Comparison of ENCODE assay signal across 8 mouse cellular contexts in genomic region chr19:60789452-60789851, GRCm38 (mm10). TPM values are rescaled to one million over a fixed set of nuclear protein-coding genes. Genes with fewer than 3 reads are reported as not detected.
DNase-seq lines count a peak whose midpoint lies in the region; ATAC-seq and TF ChIP-seq lines count a peak whose summit lies in the region.

No protein-coding gene starts in this region.

- peak overlapping the region; percentile 46 for H3K4me2 ChIP-seq in limb, embryonic 15.5 days

- peak overlapping the region; percentile 100 for H3K9ac ChIP-seq in limb, embryonic 15.5 days

- no peaks in the 10 kb centered on the region for H3K27me3 ChIP-seq in testis, adult 2 months (ENCODE audit: control insufficient read depth, insufficient read depth, low read length)
- H3K27me3 ChIP-seq in limb, embryonic 15.5 days, result no peaks in the 10 kb centered on the region

- H3K27ac ChIP-seq in testis, adult 2 months (ENCODE audit: control insufficient read depth, insufficient read depth, low read depth, low read length), result peak overlapping the region; percentile 100; the same call in 1 of the 2 replicates
- peak overlapping the region; percentile 98 for H3K27ac ChIP-seq in limb, embryonic 15.5 days

- no peak for TF ChIP-seq POLR2A in testis, adult 2 months (IDR thresholded peaks at IDR 0.05; ENCODE audit: control insufficient read depth, low read depth, low read length)

- no peak for TF ChIP-seq CTCF in testis, adult 2 months (IDR thresholded peaks at IDR 0.05; ENCODE audit: control insufficient read depth, insufficient read depth, insufficient replicate concordance, low read depth, low read length)

- H3K4me3 ChIP-seq in testis, adult 2 months (ENCODE audit: control insufficient read depth, low read depth, low read length), result peak overlapping the region; percentile 100
- peak overlapping the region; percentile 98 for H3K4me3 ChIP-seq in limb, embryonic 15.5 days

- no peaks in the 10 kb centered on the region for H3K9me3 ChIP-seq in limb, embryonic 15.5 days

- no peaks in the 10 kb centered on the region for H3K36me3 ChIP-seq in testis, adult 2 months (ENCODE audit: control insufficient read depth, insufficient read depth, low read length)
- no peaks in the 10 kb centered on the region for H3K36me3 ChIP-seq in limb, embryonic 15.5 days

- H3K4me1 ChIP-seq in testis, adult 2 months (ENCODE audit: control insufficient read depth, insufficient read depth, low read length), result no peaks in the 10 kb centered on the region; the same call in 1 of the 2 replicates
- peaks cover 13% of the 10 kb centered on the region for H3K4me1 ChIP-seq in limb, embryonic 15.5 days

- WGBS in limb, embryonic 15.5 days, result under 1% methylated on average over 7 of the region's 7 CpGs

- no peak for ATAC-seq in limb, embryonic 15.5 days (ENCODE audit: insufficient number of reproducible peaks, low FRiP score, low TSS enrichment, low read depth)
- no peak for ATAC-seq in cerebellum, adult (ENCODE audit: insufficient number of reproducible peaks, low FRiP score, low TSS enrichment)
- no peak for ATAC-seq in granulocyte monocyte progenitor cell, adult 5-6 weeks (replicated peaks; ENCODE audit: poor library complexity, severe bottlenecking)

- peak; percentile 19 for DNase-seq in embryo, embryonic 10.5 days (ENCODE audit: low spot score)
- DNase-seq in embryo, embryonic 9.5 days (ENCODE audit: extremely low spot score), result no peak
- DNase-seq in testis, postnatal 10 days (ENCODE audit: low spot score), result no peak
- no peak for DNase-seq in frontal cortex, postnatal 25 days (ENCODE audit: low spot score in 2 of 2)

RNA-seq across cellular contexts. Expression of gene Eif3a, which starts 1.0 kb away (rescaled TPM):
- polyA plus RNA-seq in testis, adult 2 months (2012; rRNA removed), result 37.3 and 51.9 TPM in 2 replicates
- polyA plus RNA-seq in limb, embryonic 15.5 days (2015; fragmentation: Nextera tagmentation; extraction: Ambion mirVana), result 141 TPM in 2 replicates
- total RNA-seq in granulocyte monocyte progenitor cell, adult 5-6 weeks (2014; fragmentation: Nextera tagmentation), result 269 and 272 TPM in 2 replicates
- total RNA-seq in granulocyte monocyte progenitor cell, adult 5-6 weeks (2017), result 334 and 405 TPM in 2 replicates

RNA-seq across cellular contexts. Expression of gene Fam45a, which starts 21.9 kb away (rescaled TPM):
- polyA plus RNA-seq in testis, adult 2 months (2012; rRNA removed), result 50.1 and 67.7 TPM in 2 replicates
- 40.7 and 42.9 TPM in 2 replicates for polyA plus RNA-seq in limb, embryonic 15.5 days (2015; fragmentation: Nextera tagmentation; extraction: Ambion mirVana)
- 27.0 and 54.3 TPM in 2 replicates for total RNA-seq in granulocyte monocyte progenitor cell, adult 5-6 weeks (2014; fragmentation: Nextera tagmentation)
- total RNA-seq in granulocyte monocyte progenitor cell, adult 5-6 weeks (2017), result 19.8 and 19.9 TPM in 2 replicates

RNA-seq across cellular contexts. Expression of gene Nanos1, which starts 33.7 kb away (rescaled TPM):
- 0.41 and 0.52 TPM in 2 replicates for polyA plus RNA-seq in testis, adult 2 months (2012; rRNA removed)
- polyA plus RNA-seq in limb, embryonic 15.5 days (2015; fragmentation: Nextera tagmentation; extraction: Ambion mirVana), result 1.2 and 1.4 TPM in 2 replicates
- total RNA-seq in granulocyte monocyte progenitor cell, adult 5-6 weeks (2014; fragmentation: Nextera tagmentation), result 1.3 and 3.8 TPM in 2 replicates
- total RNA-seq in granulocyte monocyte progenitor cell, adult 5-6 weeks (2017), result 1.2 and 1.4 TPM in 2 replicates
